Mouse (Mus musculus) kidney, postnatal 0 days (tissue): ENCODE measurements at regions not wholly inside any gene's neighbourhood (a gene's known extent, or its start where the extent isn't known, plus 50 kb on each side); places are given as distances from the start of the nearest gene placed in this dataset.

Experiments used
- ATAC-seq: fragments of 200-750 bp; cut with Nextera tagmentation; replicated peaks from 2 replicates; pipeline ENCODE4 v1.8.0; 2017; ENCODE audit warnings: low read depth, moderate number of reproducible peaks, moderate TSS enrichment, moderate library complexity; ENCODE audit not compliant: low FRiP score
- DNase-seq: peaks from one replicate; pipeline ENCODE4 v3.0.0-alpha.2; 2016; ENCODE audit warnings: low spot score
- H3K27ac ChIP-seq: fragments of 300-500 bp; sonication (generic); 2 replicates; pipeline ENCODE4 v1.5.1; 2014; ENCODE audit warnings: mild to moderate bottlenecking
- H3K27me3 ChIP-seq: fragments of 300-500 bp; sonication (generic); 2 replicates; pipeline ENCODE4 v1.6.1; 2014; ENCODE audit warnings: low read length, mixed read lengths; ENCODE audit not compliant: insufficient read depth
- H3K36me3 ChIP-seq: fragments of 300-500 bp; sonication (generic); 2 replicates; pipeline ENCODE4 v1.6.1; 2014; ENCODE audit warnings: low read length, mixed read lengths; ENCODE audit not compliant: insufficient read depth
- H3K4me1 ChIP-seq: fragments of 300-500 bp; sonication (generic); replicated peaks from 2 replicates; pipeline ENCODE4 v1.6.1; 2014; ENCODE audit warnings: antibody characterized with exemption, low read length, mixed read lengths; ENCODE audit not compliant: insufficient read depth
- H3K4me2 ChIP-seq: fragments of 300-500 bp; sonication (generic); 2 replicates; pipeline ENCODE4 v1.6.1; 2014; ENCODE audit warnings: mild to moderate bottlenecking, low read length, moderate library complexity, mixed read lengths
- H3K4me3 ChIP-seq: fragments of 300-500 bp; sonication (generic); replicated peaks from 2 replicates; pipeline ENCODE4 v1.5.1; 2014; ENCODE audit warnings: low read depth, low read length
- H3K9ac ChIP-seq: fragments of 300-500 bp; sonication (generic); 2 replicates; pipeline ENCODE4 v1.6.1; 2014; ENCODE audit warnings: low read depth, low read length
- H3K9me3 ChIP-seq: fragments of 300-500 bp; sonication (generic); replicated peaks from 2 replicates; pipeline ENCODE4 v1.6.1; 2016; ENCODE audit warnings: low read length, inconsistent platforms, mixed read lengths
- CTCF ChIP-seq: IDR thresholded peaks from 2 replicates; pipeline ENCODE4 v1.5.1; 2016; ENCODE audit warnings: antibody characterized with exemption, low read depth, mild to moderate bottlenecking, moderate library complexity
- WGBS: fragments of 180-500 bp; shearing (Covaris S2); extraction: QIAGEN DNeasy Blood & Tissue Kit; methylation state at CpG from one replicate; pipeline ENCODE4 v1.1.7; 2014; 5-methylcytosine and 5-hydroxymethylcytosine counted together

DNA sequence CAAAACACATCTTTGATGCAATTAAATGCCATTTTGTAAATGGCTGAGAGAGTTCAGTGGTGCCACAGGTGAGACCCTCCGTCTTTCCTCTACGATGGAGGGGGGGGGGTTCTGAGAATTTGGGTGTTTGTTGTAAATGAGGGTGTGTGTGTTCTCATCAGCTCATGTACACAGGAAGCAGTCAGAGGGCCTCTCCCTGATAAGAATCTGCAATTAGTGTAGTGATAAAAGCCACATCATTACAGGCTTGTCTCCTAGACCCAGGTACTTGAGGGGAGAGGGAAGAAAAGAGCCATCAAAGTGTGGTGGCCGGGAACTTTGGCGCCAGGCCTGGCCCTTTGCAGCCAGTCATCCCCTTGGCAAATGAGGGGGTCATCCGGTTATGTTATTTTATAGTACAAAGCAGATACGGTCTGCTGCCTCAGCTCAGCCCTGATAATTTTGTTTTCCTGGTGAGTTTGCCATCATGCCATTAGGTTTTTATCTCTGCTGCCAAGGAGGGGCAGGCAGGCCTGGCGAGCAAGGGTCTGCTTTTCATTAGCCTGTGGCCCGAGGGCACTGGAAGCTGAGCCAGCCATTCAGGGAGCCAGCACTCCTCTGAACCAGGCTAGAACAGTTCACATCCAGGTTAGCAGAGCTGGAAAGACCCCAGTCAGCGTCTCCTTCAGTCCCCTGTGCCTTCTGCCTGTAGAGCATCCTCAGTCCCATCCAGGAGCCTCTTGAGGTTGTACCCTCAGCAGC is 59.7 kb downstream of the H2al1j start:
- ATAC-seq = no peak
- 59% methylated on average over 9 of the region's 9 CpGs for WGBS
- no peaks in the 10 kb centered on the region for H3K9me3 ChIP-seq
- H3K4me1 ChIP-seq = no peaks in the 10 kb centered on the region; the same call in 1 of the 2 replicates
- no peaks in the 10 kb centered on the region for H3K27me3 ChIP-seq
- H3K9ac ChIP-seq = no peak overlapping the region
- no peak overlapping the region for H3K27ac ChIP-seq
- H3K4me2 ChIP-seq = no peak overlapping the region
- H3K36me3 ChIP-seq = no peaks in the 10 kb centered on the region
- TF ChIP-seq CTCF = no peak
- H3K4me3 ChIP-seq = no peak overlapping the region
- no peak for DNase-seq

DNA sequence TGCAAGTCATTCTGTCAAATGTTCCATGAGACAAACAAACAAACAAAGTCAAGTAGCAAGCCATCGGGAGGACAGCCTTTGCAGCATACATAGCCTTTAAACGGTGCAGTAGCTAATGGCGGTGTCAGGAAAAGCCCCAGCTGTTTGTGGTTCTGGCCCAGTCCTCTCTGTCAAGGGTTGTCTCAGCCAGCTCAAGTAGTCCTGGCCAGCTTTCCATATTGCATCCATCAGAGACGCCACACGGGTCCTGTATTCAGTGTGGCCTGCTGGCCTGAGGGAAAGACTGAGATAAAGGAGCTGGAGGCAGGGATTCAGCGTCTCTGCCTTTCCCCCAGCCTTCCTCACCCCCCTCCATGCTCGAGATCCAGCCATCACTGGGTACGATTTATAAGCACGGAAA is 61.2 kb downstream of the H2al1j start:
- 75% methylated on average over 9 of the region's 9 CpGs for WGBS
- ATAC-seq (no peak), DNase-seq (peak; percentile 53)
- Histone ChIP-seq H3K27ac (no peak overlapping the region), H3K36me3 (no peaks in the 10 kb centered on the region), H3K4me2 (no peak overlapping the region), H3K4me1 (no peaks in the 10 kb centered on the region; the same call in 1 of the 2 replicates), H3K9me3 (no peaks in the 10 kb centered on the region), H3K9ac (no peak overlapping the region), H3K4me3 (no peak overlapping the region), H3K27me3 (no peaks in the 10 kb centered on the region)
- no peak for TF ChIP-seq CTCF

DNA sequence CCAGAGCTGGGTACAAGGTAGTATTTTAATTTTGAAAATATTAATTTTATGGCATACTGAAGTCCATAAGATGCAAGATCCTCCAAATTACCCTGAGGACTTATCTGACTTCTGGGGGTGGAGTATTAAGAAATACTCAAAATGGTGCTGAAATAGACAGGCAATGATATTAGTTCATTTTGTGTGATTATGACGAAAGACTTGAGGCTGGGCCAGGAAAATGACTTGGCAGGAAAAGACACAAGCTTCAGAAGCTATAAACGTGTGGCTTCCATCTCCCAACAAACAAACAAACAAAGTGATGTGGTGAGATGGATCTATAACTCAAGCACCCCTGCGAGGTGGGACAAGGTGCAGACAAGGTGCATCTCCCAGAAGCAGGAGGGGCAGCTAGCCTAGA is 72.8 kb downstream of the H2al1j start:
- Histone ChIP-seq H3K9ac (no peak overlapping the region), H3K4me2 (no peak overlapping the region), H3K36me3 (no peaks in the 10 kb centered on the region), H3K27ac (no peak overlapping the region), H3K4me1 (no peaks in the 10 kb centered on the region), H3K4me3 (no peak overlapping the region), H3K9me3 (no peaks in the 10 kb centered on the region), H3K27me3 (no peaks in the 10 kb centered on the region)
- ATAC-seq (no peak), DNase-seq (no peak)
- WGBS = 78% methylated on average over 3 of the region's 3 CpGs
- no peak for TF ChIP-seq CTCF

DNA sequence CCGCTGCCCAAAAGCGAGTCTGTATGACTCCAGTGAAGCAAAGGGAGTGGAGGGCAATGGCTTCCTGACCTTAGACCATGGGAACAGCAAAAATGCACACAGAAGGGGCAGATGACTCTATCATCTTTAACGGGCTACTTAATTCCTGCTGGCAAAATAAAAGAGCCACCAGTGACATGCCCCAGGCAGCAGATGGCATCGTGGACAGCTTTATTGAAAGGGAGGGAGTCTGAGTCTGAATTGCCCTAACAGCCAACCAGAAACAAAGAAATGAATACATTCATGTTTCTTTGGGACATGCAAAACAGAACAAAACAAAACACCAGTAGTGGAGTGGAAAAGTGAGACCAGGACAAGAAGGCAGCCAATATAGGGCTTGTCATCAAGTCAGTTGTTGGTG is 76.7 kb downstream of the H2al1j start:
- 59% methylated on average over 4 of the region's 4 CpGs for WGBS
- peak; percentile 2 for DNase-seq
- no peak; the same call in 1 of the 2 replicates for TF ChIP-seq CTCF
- no peaks in the 10 kb centered on the region for H3K36me3 ChIP-seq
- no peak overlapping the region for H3K27ac ChIP-seq
- H3K27me3 ChIP-seq = no peaks in the 10 kb centered on the region
- no peak for ATAC-seq
- no peak overlapping the region for H3K9ac ChIP-seq
- no peaks in the 10 kb centered on the region for H3K4me1 ChIP-seq
- no peak overlapping the region for H3K4me3 ChIP-seq
- no peaks in the 10 kb centered on the region for H3K9me3 ChIP-seq
- H3K4me2 ChIP-seq = no peak overlapping the region

DNA sequence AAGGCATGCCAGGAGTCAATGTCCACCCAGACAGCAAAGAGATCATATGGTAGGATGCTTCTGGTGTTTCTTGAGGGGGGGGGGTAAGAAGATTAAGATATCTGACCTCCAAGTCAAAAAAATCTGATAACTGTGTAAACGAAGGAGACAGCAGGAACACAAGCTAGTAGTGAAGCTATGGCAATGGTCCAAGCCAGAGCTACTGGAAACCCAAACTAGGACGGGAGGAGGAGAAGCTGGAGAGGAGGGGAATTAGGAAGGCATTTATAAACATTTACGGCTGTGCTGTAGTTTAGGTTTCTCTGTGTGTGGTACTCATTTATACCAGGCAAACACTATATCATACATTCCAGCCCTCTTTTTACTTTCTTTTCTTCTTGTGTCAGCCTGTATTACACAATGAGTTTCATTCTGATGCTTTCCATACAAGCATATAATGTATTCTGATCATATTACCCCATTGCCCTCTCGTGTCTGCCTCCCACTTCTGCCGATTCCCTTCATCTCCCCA is 84.7 kb downstream of the H2al1j start:
- Histone ChIP-seq H3K36me3 (no peaks in the 10 kb centered on the region), H3K4me2 (no peak overlapping the region), H3K27me3 (no peaks in the 10 kb centered on the region), H3K27ac (no peak overlapping the region), H3K9me3 (no peaks in the 10 kb centered on the region), H3K9ac (no peak overlapping the region), H3K4me3 (no peak overlapping the region), H3K4me1 (no peaks in the 10 kb centered on the region)
- ATAC-seq = no peak
- WGBS = 37% methylated on average over 5 of the region's 5 CpGs
- peak; percentile 43 for DNase-seq
- TF ChIP-seq CTCF = no peak

DNA sequence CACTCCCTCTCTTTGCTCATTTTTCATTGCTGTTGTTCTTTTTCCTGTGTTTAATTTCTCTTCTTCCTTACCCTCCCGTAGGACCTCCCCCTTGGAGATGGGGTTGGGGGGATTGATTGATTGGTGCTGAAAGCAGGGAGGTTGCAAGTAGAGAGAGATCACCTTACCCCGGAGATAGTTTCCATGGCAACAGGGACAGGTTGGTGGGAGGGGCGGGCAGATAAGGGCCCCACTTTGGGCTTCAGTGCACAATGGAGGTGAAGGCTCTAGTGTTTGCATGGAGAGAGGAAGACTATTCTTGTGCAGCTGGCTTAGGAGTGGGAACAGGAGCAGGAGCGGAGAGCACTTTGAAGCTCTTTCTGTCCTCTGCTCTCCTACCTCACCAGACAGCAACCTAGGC is 88.0 kb downstream of the H2al1j start:
- no peaks in the 10 kb centered on the region for H3K27me3 ChIP-seq
- 44% methylated on average over 4 of the region's 4 CpGs for WGBS
- H3K36me3 ChIP-seq = no peaks in the 10 kb centered on the region
- DNase-seq (no peak), ATAC-seq (no peak)
- no peak for TF ChIP-seq CTCF
- no peak overlapping the region for H3K4me3 ChIP-seq
- H3K4me1 ChIP-seq = no peaks in the 10 kb centered on the region
- no peak overlapping the region for H3K9ac ChIP-seq
- H3K4me2 ChIP-seq = no peak overlapping the region
- H3K9me3 ChIP-seq = no peaks in the 10 kb centered on the region
- no peak overlapping the region for H3K27ac ChIP-seq
